Mouse (Mus musculus) erythroblast, embryonic 14.5 days (primary cell): ENCODE measurements around the gene Klhl6. TPM values are rescaled to one million over a fixed set of nuclear protein-coding genes. Genes with fewer than 3 reads are reported as not detected.

Experiments used
- H3K27me3 ChIP-seq: 2 replicates; pipeline ENCODE4 v1.6.1; 2012; ENCODE audit warnings: inconsistent platforms; ENCODE audit not compliant: control insufficient read depth
- H3K36me3 ChIP-seq: 2 replicates; pipeline ENCODE4 v1.6.1; 2012; ENCODE audit warnings: mild to moderate bottlenecking, inconsistent platforms; ENCODE audit not compliant: control insufficient read depth
- H3K4me1 ChIP-seq: 2 replicates; pipeline ENCODE4 v1.6.1; 2012; ENCODE audit warnings: inconsistent platforms; ENCODE audit not compliant: control insufficient read depth
- H3K4me3 ChIP-seq: replicated peaks from 2 replicates; pipeline ENCODE3; 2012; ENCODE audit warnings: moderate library complexity, mild to moderate bottlenecking, inconsistent platforms
- H3K9me3 ChIP-seq: 2 replicates; pipeline ENCODE4 v1.6.1; 2012; ENCODE audit warnings: low read length, inconsistent platforms, mixed read lengths; ENCODE audit not compliant: control insufficient read depth
- GATA1 ChIP-seq: IDR thresholded peaks from 2 replicates; pipeline ENCODE4 v1.6.1; 2012; ENCODE audit warnings: low read length, inconsistent platforms, mixed read lengths
- TAL1 ChIP-seq: IDR thresholded peaks from 3 replicates; pipeline ENCODE4 v1.6.1; 2012; ENCODE audit warnings: low read length, inconsistent platforms, mixed read lengths
- polyA plus RNA-seq: library from polyadenylated mRNA; stranded (reverse); fragments of >175 nt; gene quantifications from 2 replicates; pipeline ENCODE4 v1.2.3, GENCODE M21; 2012

The Klhl6 gene
- polyA plus RNA-seq, 1 experiment, result not detected

DNA sequence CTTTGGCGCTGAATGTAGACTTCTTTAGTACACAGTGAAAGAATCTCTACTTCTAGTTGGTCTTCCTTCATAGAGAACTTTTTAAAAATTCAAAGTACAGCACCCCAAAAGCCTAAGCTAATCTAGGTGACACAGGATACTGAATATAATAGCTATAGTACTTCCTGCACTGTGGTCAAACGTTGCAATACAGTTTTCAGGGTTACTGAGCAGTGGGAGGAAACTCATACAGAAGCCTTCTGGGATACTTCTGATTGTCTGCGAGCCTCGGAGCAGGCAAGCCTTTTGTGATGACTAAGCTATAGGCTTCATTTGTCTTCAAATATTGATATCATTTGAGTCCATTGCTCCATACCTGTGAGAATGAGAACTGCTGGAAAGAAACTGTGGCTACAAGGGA is 7.4 kb downstream of the Klhl6 start:
- no peak for TF ChIP-seq GATA1
- Histone ChIP-seq H3K4me3 (no peak overlapping the region), H3K36me3 (no peaks in the 10 kb centered on the region), H3K9me3 (no peaks in the 10 kb centered on the region), H3K27me3 (no peaks in the 10 kb centered on the region), H3K4me1 (0 out of 2 replicates have a peak, but pooled peaks cover 2% of the 10 kb centered on the region)

DNA sequence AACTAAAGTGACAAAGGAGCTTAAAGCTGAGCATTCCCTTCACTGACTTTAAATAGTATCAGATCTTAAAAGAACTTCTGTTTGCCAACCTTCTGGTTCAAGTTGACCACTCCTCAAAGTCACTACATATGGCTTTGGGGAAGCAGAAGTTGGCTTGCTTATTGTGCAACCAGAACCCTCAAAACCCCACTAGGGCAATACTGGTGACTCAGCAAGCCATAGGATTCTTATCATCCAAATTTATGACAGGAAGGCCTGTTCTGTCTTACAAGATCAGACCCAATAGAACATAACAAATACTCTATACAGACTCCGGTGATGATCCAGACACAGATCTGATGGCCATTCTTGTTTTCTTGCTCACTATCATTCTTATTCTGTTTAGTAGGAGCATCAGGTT is 9.4 kb downstream of the Klhl6 start:
- H3K4me3 ChIP-seq, result no peak overlapping the region
- no peaks in the 10 kb centered on the region for H3K36me3 ChIP-seq
- H3K9me3 ChIP-seq, result no peaks in the 10 kb centered on the region
- 0 out of 2 replicates have a peak, but pooled peaks cover 2% of the 10 kb centered on the region for H3K4me1 ChIP-seq
- H3K27me3 ChIP-seq, result no peaks in the 10 kb centered on the region
- TF ChIP-seq GATA1 (no peak), TAL1 (no peak)

DNA sequence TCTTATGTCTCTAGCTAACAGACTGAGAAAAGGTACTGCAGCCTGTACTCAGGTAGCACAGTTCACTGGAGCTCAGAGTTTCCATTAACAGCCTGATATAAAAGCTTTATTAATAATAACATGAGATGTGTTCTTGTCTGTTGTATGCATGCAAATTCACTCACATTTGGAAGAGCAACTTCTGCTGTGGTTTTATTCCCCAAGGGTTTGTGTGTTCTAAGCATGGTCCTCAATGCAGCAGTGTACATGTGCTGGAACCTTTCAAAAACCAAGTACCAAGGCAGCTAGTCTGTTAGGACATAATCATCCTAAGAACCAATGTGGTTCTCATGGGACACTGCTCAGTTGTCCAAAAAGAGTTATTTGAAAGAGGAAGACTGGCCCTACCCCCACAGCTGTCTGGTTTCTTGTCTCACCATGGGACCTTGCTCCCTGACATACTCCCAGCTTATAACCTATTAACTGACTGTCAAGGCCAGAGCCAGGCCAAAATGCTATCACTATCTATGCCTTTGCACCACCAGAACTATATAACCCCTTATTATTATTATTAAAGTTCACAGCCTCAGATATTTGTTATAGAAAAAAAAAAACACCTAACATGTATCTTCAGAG is 10.0 kb downstream of the Klhl6 start:
- TF ChIP-seq TAL1, result no peak
- TF ChIP-seq GATA1, result no peak
- 0 out of 2 replicates have a peak, but pooled peaks cover 2% of the 10 kb centered on the region for H3K4me1 ChIP-seq
- H3K27me3 ChIP-seq, result no peaks in the 10 kb centered on the region
- H3K4me3 ChIP-seq, result no peak overlapping the region
- H3K36me3 ChIP-seq, result no peaks in the 10 kb centered on the region
- H3K9me3 ChIP-seq, result no peaks in the 10 kb centered on the region

DNA sequence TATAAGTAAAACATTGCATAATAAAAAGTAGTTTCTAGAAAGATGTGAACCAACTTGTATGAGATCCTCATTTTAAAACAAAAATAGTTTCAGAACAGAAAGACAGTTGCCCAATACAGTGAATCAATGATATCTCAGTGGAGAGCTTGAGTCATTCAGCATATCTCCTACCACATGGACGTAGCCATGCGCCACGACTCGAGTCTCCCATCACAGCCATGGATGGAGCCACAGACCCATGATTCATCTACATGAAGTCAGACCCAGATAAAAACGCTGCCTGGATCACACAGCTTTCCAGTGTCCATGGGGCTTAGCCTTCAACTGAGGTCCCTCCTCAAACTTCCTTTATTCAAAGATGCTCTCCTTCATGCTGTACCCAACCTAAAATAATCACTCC is 13.3 kb downstream of the Klhl6 start:
- TF ChIP-seq GATA1 (no peak), TAL1 (no peak)
- peaks cover 2% of the 10 kb centered on the region; the same call in 1 of the 2 replicates for H3K4me1 ChIP-seq
- H3K9me3 ChIP-seq, result no peaks in the 10 kb centered on the region
- no peaks in the 10 kb centered on the region for H3K36me3 ChIP-seq
- no peak overlapping the region for H3K4me3 ChIP-seq
- no peaks in the 10 kb centered on the region for H3K27me3 ChIP-seq

DNA sequence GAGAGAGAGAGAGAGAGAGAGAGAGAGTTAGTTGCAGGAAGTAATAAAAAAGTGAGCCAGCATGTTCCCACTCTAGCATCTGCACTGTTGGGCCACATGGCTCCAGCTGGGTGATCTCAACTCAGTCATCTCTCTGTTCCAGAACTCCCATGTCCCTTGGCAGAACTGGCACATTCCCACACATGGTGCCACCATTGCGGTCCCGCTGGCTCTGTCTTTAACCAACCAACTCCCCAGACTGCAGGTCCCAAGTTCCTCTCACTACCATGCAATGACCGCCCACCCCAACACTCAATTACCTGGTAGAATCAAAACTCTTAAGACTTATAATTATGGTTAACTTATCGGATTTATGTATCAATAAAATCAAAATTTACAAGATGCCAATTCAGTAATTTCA is 14.2 kb downstream of the Klhl6 start:
- Histone ChIP-seq H3K4me3 (no peak overlapping the region), H3K27me3 (no peaks in the 10 kb centered on the region), H3K36me3 (no peaks in the 10 kb centered on the region), H3K9me3 (no peaks in the 10 kb centered on the region), H3K4me1 (peaks cover 2% of the 10 kb centered on the region; the same call in 1 of the 2 replicates)
- no peak for TF ChIP-seq TAL1
- TF ChIP-seq GATA1, result no peak

DNA sequence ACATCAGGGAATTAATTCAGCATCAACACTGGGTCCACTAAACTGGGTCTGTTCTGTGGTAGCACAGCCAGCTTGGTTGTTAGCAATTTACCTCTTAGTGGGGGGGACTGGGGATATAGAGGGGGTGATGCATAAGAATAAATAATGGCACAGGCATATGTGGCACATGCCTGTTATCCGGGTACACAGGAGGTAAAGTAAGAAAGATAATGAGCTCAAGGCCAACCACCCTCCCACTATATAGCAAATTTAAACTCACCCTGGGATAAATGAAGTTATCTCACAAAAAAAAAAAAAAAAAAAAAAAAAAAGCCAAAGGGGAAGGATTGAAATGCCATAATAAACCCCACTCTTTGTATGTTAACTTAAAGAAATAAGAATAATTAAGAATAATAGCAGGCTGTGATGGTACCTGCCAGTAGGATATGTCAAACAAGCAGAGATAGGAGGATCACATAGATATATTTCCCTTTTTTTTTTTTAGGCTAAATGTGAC is 14.9 kb downstream of the Klhl6 start:
- H3K9me3 ChIP-seq, result no peaks in the 10 kb centered on the region
- no peak overlapping the region for H3K4me3 ChIP-seq
- TF ChIP-seq GATA1, result no peak
- no peak for TF ChIP-seq TAL1
- H3K27me3 ChIP-seq, result no peaks in the 10 kb centered on the region
- peaks cover 2% of the 10 kb centered on the region; the same call in 1 of the 2 replicates for H3K4me1 ChIP-seq
- H3K36me3 ChIP-seq, result no peaks in the 10 kb centered on the region

DNA sequence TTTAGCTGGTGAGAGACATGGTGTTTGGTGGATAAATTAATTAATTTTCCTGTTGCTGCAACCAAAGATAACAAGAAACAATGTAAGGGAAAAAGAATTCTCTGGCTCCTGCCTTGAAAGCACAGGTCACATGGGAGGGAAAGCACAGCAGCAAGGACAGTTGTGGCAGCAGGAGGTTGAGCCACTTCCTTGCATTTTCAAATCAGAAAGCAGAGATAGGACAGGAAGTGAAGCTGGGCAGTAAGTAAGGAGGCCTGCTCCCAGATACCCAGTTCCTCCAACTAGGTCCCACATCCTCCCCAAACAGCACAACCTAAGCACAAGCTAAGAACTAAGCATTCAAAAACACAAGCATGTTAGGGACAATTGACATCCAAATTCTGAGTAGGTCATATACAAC is 15.9 kb downstream of the Klhl6 start:
- Histone ChIP-seq H3K9me3 (no peaks in the 10 kb centered on the region), H3K27me3 (no peaks in the 10 kb centered on the region), H3K36me3 (no peaks in the 10 kb centered on the region), H3K4me3 (no peak overlapping the region), H3K4me1 (peaks cover 2% of the 10 kb centered on the region; the same call in 1 of the 2 replicates)
- TF ChIP-seq GATA1 (no peak), TAL1 (no peak)

DNA sequence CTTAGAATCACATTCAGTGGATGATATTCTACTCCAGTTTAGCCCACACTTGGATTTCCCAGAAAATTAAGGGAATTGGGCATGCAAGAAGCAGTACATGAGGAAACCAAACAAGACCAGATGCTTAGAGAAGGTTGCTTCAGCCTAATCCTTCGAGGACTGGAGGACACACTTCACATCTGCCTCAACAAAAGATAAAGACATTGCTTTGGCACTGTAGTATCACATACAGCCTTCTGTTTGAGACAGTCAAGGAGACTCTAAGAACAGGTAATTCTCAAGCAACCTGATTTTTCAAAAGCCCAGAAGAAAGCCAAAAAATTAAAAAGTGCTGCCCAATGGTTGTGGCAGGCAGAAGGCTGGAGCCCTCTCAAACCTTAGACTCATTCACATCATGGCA is 16.4 kb downstream of the Klhl6 start:
- Histone ChIP-seq H3K4me1 (peaks cover 2% of the 10 kb centered on the region; the same call in 1 of the 2 replicates), H3K9me3 (no peaks in the 10 kb centered on the region), H3K4me3 (no peak overlapping the region), H3K27me3 (no peaks in the 10 kb centered on the region), H3K36me3 (no peaks in the 10 kb centered on the region)
- TF ChIP-seq TAL1 (no peak), GATA1 (no peak)

DNA sequence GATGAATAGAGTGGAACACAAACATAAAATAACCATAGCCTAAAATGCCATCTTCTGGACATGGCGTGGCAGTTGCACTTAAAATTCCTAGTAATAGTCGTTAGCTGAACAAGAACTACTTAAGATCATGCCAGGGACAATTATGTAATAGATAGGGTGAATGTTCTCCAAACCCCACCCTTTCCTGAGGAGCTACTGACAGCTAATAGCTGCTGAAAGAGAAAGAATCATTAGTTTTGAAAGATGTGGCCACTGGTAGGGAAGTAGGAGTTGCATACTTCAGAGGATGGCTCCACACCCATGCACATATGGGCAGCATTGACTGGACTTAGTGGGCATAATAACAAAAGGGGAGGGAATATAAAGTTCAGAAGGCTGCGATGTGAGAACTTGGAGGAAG is 19.9 kb downstream of the Klhl6 start:
- Histone ChIP-seq H3K4me1 (peaks cover 2% of the 10 kb centered on the region; the same call in 1 of the 2 replicates), H3K9me3 (no peaks in the 10 kb centered on the region), H3K4me3 (no peak overlapping the region), H3K36me3 (no peaks in the 10 kb centered on the region), H3K27me3 (no peaks in the 10 kb centered on the region)
- TF ChIP-seq GATA1 (no peak), TAL1 (no peak)
